Mouse (Mus musculus) yolk sac, embryonic 10.5 days (tissue): ENCODE results near the gene Arl16.

Experiments
- DNase-seq: peaks from one replicate; pipeline ENCODE4 v3.0.0-alpha.2; 2017; ENCODE audit warnings: low spot score

The Arl16 gene

GRCm38 (mm10) chr11:120491317-120492023 lies 24.1 kb upstream of the Arl16 start, which contains the start of gene Slc25a10:
Slc25a10 (plus strand) TSS chr11:120491840.
- peak; percentile 93 for DNase-seq

- DNase-seq: no peak
Observed at GRCm38 (mm10) chr11:120490291-120491046, 23.1 kb upstream of the Arl16 start.

- peak; percentile 92 for DNase-seq
Observed at GRCm38 (mm10) chr11:120489054-120489761, 21.8 kb upstream of the Arl16 start.

- DNase-seq: no peak
Observed at GRCm38 (mm10) chr11:120488516-120488915, 21.1 kb upstream of the Arl16 start.

GRCm38 (mm10) chr11:120485251-120485650 lies 17.8 kb upstream of the Arl16 start:
- DNase-seq: no peak

GRCm38 (mm10) chr11:120484265-120484981 lies 17.0 kb upstream of the Arl16 start, which contains the start of gene Mrpl12:
Mrpl12 (plus strand) TSS chr11:120484613.
- DNase-seq: peak; percentile 92

GRCm38 (mm10) chr11:120483448-120483934 lies 16.1 kb upstream of the Arl16 start:
- no peak for DNase-seq

- DNase-seq: no peak
Observed at GRCm38 (mm10) chr11:120472052-120472451, 4.6 kb upstream of the Arl16 start.

- no peak for DNase-seq
Observed at GRCm38 (mm10) chr11:120467736-120468092, 307 bp upstream of the Arl16 start.

- DNase-seq: no peak
Observed at GRCm38 (mm10) chr11:120465521-120465920, 1.9 kb downstream of the Arl16 start.

GRCm38 (mm10) chr11:120464365-120464764 lies 3.0 kb downstream of the Arl16 start:
- no peak for DNase-seq

GRCm38 (mm10) chr11:120463536-120463935 lies 3.9 kb downstream of the Arl16 start:
- DNase-seq: no peak

GRCm38 (mm10) chr11:120458847-120459597 lies 8.4 kb downstream of the Arl16 start:
- DNase-seq: no peak

GRCm38 (mm10) chr11:120457772-120458751 lies 9.3 kb downstream of the Arl16 start, which contains the start of the genes Oxld1 and Ccdc137:
Oxld1 (minus strand) TSS chr11:120458068.
Ccdc137 (plus strand) TSS chr11:120458115.
- peak; percentile 87 for DNase-seq

GRCm38 (mm10) chr11:120457370-120457769 lies 10.0 kb downstream of the Arl16 start:
- DNase-seq: peak; percentile 16

GRCm38 (mm10) chr11:120455413-120455812 lies 12.0 kb downstream of the Arl16 start:
- DNase-seq: no peak

GRCm38 (mm10) chr11:120454965-120455364 lies 12.4 kb downstream of the Arl16 start:
- DNase-seq: no peak

GRCm38 (mm10) chr11:120453306-120453705 lies 14.1 kb downstream of the Arl16 start, which contains the start of gene Pde6g:
Pde6g (minus strand) TSS chr11:120453500.
- no peak for DNase-seq

GRCm38 (mm10) chr11:120452246-120452645 lies 15.2 kb downstream of the Arl16 start:
- no peak for DNase-seq

GRCm38 (mm10) chr11:120447179-120447578 lies 20.2 kb downstream of the Arl16 start:
- DNase-seq: no peak
